Mouse (Mus musculus) cerebellum, postnatal 25 days (tissue): ENCODE results near the gene Gna13.
A peak's percentile ranks its signal among the peaks of the same experiment; 100 is the strongest.

Source experiments
- DNase-seq, 2 experiments: peaks; one replicate each; pipeline ENCODE4 v3.0.0; 2021; ENCODE audit warnings: mixed read lengths in 2 of 2

Gna13 gene

GRCm38 (mm10) chr11:109349652-109350316, 12.8 kb upstream of the Gna13 start:
- DNase-seq: no peak

- DNase-seq: no peak
These were observed 12.3 kb upstream of the Gna13 start for GRCm38 (mm10) chr11:109350317-109350714.

GRCm38 (mm10) chr11:109351489-109351888, 11.1 kb upstream of the Gna13 start:
- DNase-seq: no peak

- no peak for DNase-seq
These were observed 9.0 kb upstream of the Gna13 start for GRCm38 (mm10) chr11:109353391-109354235.

- DNase-seq: no peak
These were observed 8.4 kb upstream of the Gna13 start for GRCm38 (mm10) chr11:109354236-109354613.

GRCm38 (mm10) chr11:109355771-109356388, 6.8 kb upstream of the Gna13 start:
- DNase-seq: peak; percentile 79 to 81

- DNase-seq: no peak
These were observed 5.5 kb upstream of the Gna13 start for GRCm38 (mm10) chr11:109357171-109357570.

GRCm38 (mm10) chr11:109358549-109358948, 4.1 kb upstream of the Gna13 start:
- no peak for DNase-seq

GRCm38 (mm10) chr11:109359043-109359752, 3.4 kb upstream of the Gna13 start:
- DNase-seq: no peak

- no peak for DNase-seq
These were observed 2.5 kb upstream of the Gna13 start for GRCm38 (mm10) chr11:109360102-109360501.

- DNase-seq: no peak
These were observed 2.0 kb upstream of the Gna13 start for GRCm38 (mm10) chr11:109360581-109361040.

GRCm38 (mm10) chr11:109361241-109361630, 1.4 kb upstream of the Gna13 start:
- DNase-seq: no peak

- peak; percentile 52 to 53 for DNase-seq
These were observed 784 bp upstream of the Gna13 start for GRCm38 (mm10) chr11:109361631-109362462.

GRCm38 (mm10) chr11:109363191-109364133, 831 bp downstream of the Gna13 start:
- no peak for DNase-seq

GRCm38 (mm10) chr11:109364337-109364736, 1.7 kb downstream of the Gna13 start:
- no peak for DNase-seq

- no peak for DNase-seq
These were observed 2.2 kb downstream of the Gna13 start for GRCm38 (mm10) chr11:109364881-109365280.

GRCm38 (mm10) chr11:109365818-109366217, 3.2 kb downstream of the Gna13 start:
- DNase-seq: no peak

- no peak for DNase-seq
These were observed 4.4 kb downstream of the Gna13 start for GRCm38 (mm10) chr11:109366802-109367579.

- no peak for DNase-seq
These were observed 6.5 kb downstream of the Gna13 start for GRCm38 (mm10) chr11:109369026-109369637.

GRCm38 (mm10) chr11:109375412-109375811, 12.8 kb downstream of the Gna13 start:
- no peak for DNase-seq
